Mouse (Mus musculus) urinary bladder, postnatal 14 days (tissue): Measurements from ENCODE around the gene Csnk2b.

ENCODE experiments used
- DNase-seq: peaks from one replicate; pipeline ENCODE4 v3.0.0; 2021; ENCODE audit warnings: low spot score

The Csnk2b gene

DNA sequence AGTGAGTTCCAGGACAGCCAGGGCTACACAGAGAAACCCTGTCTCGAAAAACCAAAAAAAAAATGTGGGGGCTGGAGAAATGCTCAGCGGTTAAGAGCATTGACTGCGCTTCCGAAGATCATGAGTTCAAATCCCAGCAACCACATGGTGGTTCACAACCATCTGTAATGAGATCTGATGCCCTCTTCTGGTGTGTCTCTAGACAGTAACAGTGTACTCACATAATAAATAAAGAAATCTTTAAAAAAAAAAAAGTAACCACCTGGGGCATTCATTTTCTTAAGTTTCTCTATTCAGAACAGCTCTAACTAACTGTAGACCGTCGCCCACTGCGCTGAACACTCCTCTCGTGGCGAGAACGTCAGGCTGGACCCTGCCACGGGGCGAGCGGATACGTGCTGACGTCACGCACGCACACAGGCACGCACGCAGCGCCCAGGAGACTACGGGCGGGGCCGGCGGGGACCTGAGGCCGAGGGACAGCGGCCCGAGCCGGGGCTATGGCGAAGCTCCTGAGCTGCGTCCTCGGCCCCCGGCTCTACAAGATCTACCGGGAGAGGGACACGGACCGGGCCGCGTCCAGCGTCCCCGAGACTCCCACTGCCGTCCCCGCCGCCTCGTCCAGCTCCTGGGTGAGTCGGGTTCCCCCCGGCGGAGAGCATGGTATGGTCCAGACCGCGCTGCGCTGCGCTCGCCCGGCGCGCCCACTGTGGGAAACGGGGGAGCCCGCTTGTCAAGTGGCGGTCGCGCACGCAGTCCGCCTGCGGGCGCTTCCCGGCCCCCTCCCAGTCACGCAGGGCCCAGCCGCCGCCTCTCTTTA, 32.8 kb downstream of the Csnk2b start, which contains the start of gene Abhd16a:
Gene Abhd16a (plus strand): TSS at position 439 of the 820 bp plus-strand sequence.
- DNase-seq, result peak; percentile 92

DNA sequence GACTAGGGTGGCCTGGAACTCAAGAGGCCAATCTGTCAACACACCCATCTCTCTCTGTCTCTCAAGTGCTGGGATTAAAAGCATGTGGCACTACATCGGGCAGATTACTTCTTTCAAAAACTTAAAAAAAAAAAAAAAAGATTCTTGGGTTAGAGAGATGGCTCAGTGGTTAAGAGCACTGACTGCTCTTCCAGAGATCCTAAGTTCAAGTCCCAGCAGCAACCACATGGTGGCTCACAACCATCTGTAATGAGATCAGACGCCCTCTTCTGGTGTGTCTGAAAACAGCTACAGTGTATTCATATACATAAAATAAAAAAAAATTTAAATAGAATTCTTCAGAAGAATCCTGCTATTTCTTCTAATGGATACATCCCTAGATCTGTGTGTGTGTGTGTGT, 33.7 kb downstream of the Csnk2b start:
- DNase-seq, result no peak

- DNase-seq, result no peak
These were observed 36.5 kb downstream of the Csnk2b start, which contains the start of gene Ly6g6f for GRCm38 (mm10) chr17:35085208-35085865. Ly6g6f (minus strand) TSS chr17:35085610.

DNA sequence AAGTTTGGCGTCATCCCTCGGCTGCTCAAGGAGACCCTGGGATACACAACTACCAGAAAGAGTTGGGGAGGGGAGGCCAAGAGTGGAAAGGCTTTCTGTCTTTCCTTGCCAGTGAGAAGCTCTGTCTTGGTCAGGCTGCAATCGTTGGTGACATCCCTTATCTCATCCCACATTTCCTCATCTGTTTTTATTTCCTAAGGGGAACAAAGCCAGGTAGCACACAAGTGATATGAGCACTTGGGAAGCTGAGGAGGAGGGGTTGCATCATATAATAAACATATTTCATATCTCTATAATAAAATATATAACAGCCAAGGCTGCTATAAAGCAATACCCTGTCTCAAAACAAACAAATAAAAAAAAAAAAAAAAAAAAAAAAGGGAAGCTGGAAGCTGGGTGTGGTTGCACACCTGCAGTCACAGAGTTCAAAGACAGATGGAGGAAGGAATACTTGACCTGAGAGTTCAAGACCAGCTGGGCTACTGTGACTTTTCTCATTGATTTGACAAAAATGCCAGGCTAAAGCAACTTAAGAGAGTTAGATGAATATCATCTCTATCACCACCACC, 37.8 kb downstream of the Csnk2b start:
- DNase-seq, result no peak

DNA sequence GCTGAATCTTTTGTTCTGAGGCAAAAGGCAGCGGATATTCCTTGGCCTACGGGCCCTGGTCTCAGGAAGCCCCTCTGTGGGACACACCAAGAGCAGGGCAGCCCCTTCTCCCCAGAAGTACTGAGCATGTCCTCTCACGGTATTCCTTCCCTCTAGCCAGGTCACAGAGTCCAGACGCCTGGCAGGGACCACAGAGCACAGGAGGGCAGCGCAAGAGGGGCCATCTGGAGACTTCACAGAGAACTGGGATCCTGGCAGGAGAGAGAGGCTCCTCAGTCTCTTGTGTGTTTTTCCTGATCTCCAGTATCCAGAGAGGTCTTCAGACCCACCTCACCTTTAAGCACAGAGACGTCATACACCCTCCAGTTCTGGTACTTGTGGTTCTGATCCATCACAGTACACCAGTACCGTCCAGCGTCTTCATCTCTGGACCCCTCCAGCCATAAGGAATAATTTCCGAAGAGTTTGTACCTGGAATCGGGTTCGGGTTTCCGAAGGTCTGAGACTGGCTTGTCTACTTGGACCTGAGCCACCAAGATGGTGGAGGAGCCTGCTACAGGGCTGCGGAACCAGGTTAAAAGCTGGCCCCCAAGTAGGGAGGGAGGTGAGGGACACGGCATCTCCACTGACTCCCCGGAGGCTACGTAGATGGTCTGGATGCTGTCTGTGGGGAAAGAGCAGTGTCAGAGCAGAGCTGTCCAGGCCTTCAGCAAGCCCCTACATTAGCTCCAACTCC, 38.8 kb downstream of the Csnk2b start:
- no peak for DNase-seq

- no peak for DNase-seq
These were observed 41.1 kb downstream of the Csnk2b start for GRCm38 (mm10) chr17:35080710-35081109.

DNA sequence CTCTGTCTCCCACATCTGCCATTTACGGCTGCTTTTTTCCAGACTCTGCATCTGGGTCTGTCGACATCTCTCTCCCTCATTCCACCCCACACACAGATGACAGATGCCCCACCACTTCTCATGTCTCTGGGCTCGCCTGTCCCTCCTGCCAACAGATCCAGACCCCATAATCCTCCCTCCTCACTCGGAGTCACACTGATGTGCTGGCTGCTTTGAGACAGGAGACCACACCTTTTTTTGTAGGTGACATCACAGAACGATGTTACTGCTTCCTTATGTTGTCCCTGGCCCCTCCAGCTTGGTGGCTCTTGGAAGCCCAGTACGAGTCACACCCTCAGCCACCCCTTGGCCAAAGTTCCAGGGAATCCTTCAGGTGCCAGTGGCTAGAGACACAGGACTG, 41.6 kb downstream of the Csnk2b start:
- DNase-seq, result no peak

DNA sequence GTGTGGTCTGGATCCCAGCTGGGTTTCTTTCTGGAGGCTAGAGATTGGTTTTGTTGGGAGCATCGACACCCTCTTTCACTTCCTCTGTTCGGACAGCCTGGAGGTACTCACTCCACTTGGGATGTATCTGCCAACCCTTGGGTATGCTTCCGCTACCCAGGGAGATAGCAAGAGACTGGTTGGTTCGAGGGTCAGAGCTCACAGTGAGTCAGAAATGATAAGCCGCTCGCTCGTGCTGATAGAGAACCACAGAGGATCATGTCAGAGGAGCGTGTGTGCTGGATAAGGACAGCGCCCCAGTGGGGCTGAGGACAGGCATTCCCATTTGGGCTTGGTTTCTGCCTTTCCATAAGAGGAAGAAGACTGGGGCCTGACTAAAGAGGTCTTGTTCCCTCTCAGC, 42.1 kb downstream of the Csnk2b start:
- no peak for DNase-seq

- peak; percentile 62 for DNase-seq
These were observed 44.0 kb downstream of the Csnk2b start, which contains the start of gene Ly6g6d for GRCm38 (mm10) chr17:35077786-35078233. Ly6g6d (minus strand) TSS chr17:35078065.

GRCm38 (mm10) chr17:35077285-35077684, 44.6 kb downstream of the Csnk2b start:
- no peak for DNase-seq

DNA sequence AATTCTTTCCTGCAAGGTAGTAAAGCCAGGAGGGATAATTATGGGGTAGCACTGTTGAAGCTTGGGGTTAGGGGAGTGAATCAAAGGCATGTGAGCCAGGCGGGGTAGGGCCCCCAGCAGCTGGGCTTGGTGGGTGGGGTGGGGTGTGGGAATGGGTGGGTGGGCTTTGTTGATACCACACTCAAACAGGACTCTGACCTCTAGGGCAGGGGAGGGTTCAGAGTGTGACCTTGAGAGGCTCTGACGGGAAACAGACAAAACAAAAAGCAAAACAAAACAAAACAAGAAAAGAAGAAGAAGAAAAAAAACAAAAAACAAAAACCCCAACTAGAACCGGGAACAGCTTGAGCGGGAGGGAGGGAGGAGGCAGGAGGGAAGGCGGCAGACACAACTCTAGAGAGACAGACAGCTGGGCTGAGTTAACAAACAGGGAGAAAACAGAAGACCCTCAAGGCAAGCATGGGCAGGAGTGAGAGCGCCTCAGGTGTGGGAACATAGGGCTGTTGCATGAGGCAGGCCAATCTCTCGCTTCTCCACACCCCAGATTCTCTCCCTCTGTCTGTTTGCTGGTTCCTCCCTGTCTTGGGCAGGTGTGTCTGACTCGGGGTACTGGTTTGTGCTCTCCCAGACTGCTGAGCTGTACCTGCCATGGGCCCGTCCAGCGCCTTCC, 45.2 kb downstream of the Csnk2b start, which contains the start of gene Ly6g6e:
Gene Ly6g6e (plus strand): TSS at position 396 of the 670 bp plus-strand sequence.
- DNase-seq, result no peak

DNA sequence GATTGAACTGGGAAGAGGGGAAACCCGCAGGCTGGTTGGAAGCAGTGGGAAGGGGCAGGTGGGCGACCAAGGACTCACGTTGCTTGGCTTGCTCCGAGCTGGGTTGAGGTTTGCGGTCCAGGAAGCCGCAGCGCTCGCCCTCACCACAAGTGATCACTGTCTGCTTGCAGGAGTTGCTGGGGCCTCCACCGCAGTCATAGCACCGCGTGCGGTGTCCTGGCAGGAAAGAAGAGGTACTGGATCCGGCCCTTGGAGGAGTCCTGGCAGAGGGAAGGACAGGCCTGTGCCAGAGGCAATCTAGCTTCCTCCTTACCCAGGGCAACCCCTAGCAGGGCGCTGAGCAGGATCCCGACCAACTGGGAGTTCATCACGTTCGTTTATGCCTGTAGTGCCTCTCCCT, 47.8 kb downstream of the Csnk2b start:
- DNase-seq, result no peak

DNA sequence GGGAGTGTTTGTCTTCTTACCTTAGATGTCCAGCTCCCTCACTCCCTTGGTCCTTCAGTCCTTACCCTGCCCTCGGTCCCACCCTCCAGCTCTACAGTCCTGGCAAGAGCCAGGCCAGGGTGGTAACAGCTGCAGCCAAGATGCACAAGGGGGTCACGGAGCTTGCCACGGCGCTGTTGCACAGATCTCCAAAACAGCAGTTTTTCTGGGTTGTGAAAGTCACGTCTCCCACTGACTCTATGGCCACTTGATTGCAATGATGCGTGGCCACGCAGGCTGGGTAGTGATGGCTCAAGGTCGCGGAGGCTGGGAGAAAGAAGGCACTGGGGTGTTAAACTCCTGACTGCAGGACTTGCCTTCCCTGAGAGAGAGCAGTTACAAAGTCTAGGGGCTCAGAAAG, 50.4 kb downstream of the Csnk2b start:
- DNase-seq, result no peak

DNA sequence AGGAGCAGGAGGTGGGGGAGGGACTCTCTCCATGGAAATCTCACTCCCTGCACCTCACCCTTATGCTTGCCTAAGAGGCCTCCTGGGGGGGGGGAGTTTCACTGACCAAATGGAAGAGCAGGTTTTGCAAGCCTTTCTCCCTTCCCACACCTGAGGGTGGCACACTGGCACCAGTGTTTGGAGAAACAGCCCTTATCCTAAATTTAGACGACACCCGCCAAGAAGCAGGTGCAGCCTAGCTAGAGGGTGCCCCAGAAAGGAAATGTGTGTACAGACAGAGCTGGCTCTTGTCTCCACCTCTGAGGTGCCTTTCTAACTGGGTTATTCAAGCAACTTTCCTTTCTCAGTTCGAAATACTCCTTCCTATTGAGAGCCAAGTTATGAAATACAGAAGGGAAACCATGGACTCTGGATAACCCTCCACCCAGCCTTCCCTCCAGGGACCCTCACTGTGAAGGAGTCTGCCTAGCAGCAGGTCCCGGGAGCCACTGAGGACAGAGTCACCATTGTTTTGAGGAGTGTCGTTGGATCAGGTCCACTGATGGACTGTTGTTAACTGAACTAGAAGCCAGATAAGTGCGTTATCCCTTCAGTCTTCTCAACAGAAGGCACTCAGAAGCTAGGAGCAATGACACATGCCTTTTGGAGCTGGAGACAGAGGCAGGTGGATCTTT, 51.2 kb downstream of the Csnk2b start:
- DNase-seq, result peak; percentile 36

DNA sequence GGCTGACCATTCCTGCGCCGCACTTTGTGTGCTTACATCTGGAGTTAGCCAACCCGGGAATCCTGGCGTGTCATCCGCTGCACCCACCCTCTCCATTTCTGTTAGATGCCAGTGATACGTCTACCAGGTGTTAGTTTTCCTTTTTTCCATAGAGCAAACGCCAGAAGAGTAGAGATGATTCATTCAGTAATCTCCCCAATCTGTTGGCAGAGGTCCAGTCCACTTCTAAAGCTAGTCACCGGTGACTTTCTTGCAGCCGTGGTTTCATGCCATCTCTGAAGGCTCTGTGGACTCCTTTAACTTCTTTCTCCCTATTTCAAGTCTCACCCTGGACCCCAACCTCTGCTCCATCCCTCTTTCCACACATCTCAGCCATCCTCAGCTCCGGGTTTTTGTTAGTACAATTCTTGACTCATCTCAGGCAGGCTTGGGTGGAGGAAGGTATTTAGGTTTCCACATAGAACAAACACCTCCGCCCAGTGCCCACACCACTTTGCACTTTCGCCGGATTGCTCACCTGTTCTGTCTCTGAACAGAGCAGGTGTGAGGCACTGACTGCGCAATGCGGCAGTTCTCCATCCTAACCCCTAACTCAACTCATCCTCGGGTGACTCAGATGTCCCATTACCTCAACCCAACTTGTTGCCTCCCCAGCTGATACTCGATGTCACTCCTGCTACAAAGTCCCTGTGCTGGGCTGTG, 53.5 kb downstream of the Csnk2b start:
- DNase-seq, result peak; percentile 58
